Mouse (Mus musculus) midbrain, embryonic 16.5 days (tissue): ENCODE measurements at regions not wholly inside any gene's neighbourhood (a gene's known extent, or its start where the extent isn't known, plus 50 kb on each side); places are given as distances from the start of the nearest gene placed in this dataset.

ENCODE experiments used
- ATAC-seq: fragments of 200-750 bp; cut with Nextera tagmentation; 2 replicates; pipeline ENCODE4 v1.8.0; 2017; ENCODE audit warnings: moderate TSS enrichment
- H3K27ac ChIP-seq: fragments of 300-500 bp; sonication (generic); 2 replicates; pipeline ENCODE4 v1.5.1; 2014; ENCODE audit warnings: mild to moderate bottlenecking, low read length, mixed read lengths
- H3K27me3 ChIP-seq: fragments of 300-500 bp; sonication (generic); 2 replicates; pipeline ENCODE4 v1.6.1; 2014; ENCODE audit warnings: low read depth, low read length, mixed read lengths; ENCODE audit not compliant: control insufficient read depth, insufficient read depth
- H3K36me3 ChIP-seq: fragments of 300-500 bp; sonication (generic); 2 replicates; pipeline ENCODE4 v1.6.1; 2014; ENCODE audit warnings: mild to moderate bottlenecking, low read length, moderate library complexity, mixed read lengths; ENCODE audit not compliant: control insufficient read depth, insufficient read depth
- H3K4me1 ChIP-seq: fragments of 300-500 bp; sonication (generic); 2 replicates; pipeline ENCODE4 v1.6.1; 2014; ENCODE audit warnings: mild to moderate bottlenecking, low read length, mixed read lengths; ENCODE audit not compliant: control insufficient read depth, insufficient read depth
- H3K4me2 ChIP-seq: fragments of 300-500 bp; sonication (generic); 2 replicates; pipeline ENCODE4 v1.6.1; 2014; ENCODE audit warnings: mild to moderate bottlenecking, low read length, mixed read lengths
- H3K4me3 ChIP-seq: fragments of 300-500 bp; sonication (generic); 2 replicates; pipeline ENCODE4 v1.5.1; 2014; ENCODE audit warnings: low read depth, mild to moderate bottlenecking, low read length, moderate library complexity, mixed read lengths
- H3K9ac ChIP-seq: fragments of 300-500 bp; sonication (generic); 2 replicates; pipeline ENCODE4 v1.6.1; 2014; ENCODE audit warnings: low read depth, low read length, mixed read lengths
- H3K9me3 ChIP-seq: fragments of 300-500 bp; sonication (generic); replicated peaks from 2 replicates; pipeline ENCODE4 v1.6.1; 2014; ENCODE audit warnings: mild to moderate bottlenecking, low read length, mixed read lengths; ENCODE audit not compliant: control insufficient read depth, poor library complexity, severe bottlenecking
- WGBS: fragments of 180-500 bp; shearing (Covaris S2); extraction: QIAGEN DNeasy Blood & Tissue Kit; methylation state at CpG from one replicate; pipeline ENCODE4 v1.1.7; 2014; 5-methylcytosine and 5-hydroxymethylcytosine counted together

DNA sequence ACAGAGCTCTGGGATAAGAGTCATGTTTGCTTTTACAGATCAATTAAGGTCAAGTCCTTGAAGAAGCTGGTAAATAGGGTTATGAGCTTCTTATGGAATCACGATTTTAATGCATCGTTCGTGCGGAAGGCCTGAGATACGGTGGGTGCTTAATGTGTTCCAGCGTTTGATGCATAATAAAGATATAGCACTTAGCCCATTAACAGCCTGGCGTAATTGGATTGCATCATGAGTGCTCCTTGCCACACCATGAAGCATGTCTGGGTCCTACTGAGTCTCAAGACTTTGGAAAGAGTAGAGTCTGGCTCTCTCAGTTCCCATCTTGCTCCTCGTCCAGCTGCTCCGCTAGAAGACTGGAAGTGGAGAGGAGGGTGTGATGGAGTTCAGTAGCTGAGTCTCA, 72.6 kb downstream of the Zfp36l1 start:
- WGBS: 83% methylated on average over 9 of the region's 9 CpGs
- H3K4me1 ChIP-seq: no peaks in the 10 kb centered on the region
- no peak for ATAC-seq
- no peak overlapping the region for H3K4me3 ChIP-seq
- H3K4me2 ChIP-seq: no peak overlapping the region
- no peaks in the 10 kb centered on the region for H3K27me3 ChIP-seq
- no peak overlapping the region for H3K9ac ChIP-seq
- H3K9me3 ChIP-seq: no peaks in the 10 kb centered on the region
- H3K36me3 ChIP-seq: no peaks in the 10 kb centered on the region
- H3K27ac ChIP-seq: no peak overlapping the region

DNA sequence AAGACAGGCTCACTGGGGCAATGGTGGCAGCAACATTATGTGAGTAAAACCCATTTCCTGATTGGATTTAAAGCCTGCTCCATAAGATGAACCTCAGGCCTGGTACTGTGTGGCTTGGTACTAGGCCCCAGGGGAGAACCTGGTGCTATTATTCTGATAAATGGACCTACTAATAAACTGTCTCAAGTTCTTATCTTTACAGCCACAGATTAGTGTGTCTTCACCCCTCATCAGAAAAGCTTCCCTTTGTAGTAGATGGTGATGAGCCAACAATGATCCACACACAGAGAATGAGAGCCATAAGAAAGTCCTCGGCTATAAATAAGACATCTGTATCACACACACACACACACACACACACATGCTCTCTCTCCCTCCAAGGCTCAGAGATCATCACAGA, 73.7 kb downstream of the Zfp36l1 start:
- Histone ChIP-seq H3K9ac (no peak overlapping the region), H3K36me3 (no peaks in the 10 kb centered on the region), H3K27me3 (no peaks in the 10 kb centered on the region), H3K4me1 (no peaks in the 10 kb centered on the region), H3K4me3 (no peak overlapping the region), H3K4me2 (no peak overlapping the region), H3K27ac (no peak overlapping the region), H3K9me3 (no peaks in the 10 kb centered on the region)
- ATAC-seq: no peak
- WGBS: 63% methylated on average over 1 of the region's 1 CpGs

DNA sequence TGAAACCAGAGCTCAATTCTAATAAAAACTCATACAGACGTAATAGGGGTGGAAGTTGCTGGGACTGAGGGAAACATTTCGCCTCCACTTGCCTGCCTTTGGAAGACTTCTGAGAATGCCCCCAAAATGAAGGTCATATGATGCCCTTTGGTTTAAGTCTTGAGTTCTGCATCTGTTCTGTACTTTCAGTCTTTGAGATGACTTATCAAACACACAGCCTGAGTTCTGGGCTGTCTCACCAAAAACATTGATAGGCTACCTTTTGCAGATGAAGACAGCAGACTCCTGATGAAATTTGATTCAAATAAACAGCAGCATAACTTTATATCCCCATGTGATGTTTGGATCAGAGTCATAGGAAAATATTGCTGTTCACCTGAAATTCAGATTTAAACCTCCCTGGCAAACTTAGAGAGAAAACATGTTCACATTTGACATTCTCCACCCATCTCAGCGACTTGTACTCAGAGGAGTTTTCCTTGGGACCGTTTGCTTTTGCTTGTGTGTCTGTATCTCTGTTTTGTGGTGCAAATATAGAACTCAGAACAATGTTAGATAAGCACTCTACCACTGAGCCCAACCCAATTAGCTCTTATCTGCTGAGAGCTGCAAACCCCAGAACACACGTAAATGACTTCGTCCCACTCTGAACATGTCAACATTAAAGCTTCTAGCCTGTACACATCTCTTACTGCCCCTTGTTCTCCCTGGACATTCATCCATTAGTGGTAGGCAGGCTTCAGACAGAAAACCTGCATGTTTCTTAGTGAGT, 77.1 kb downstream of the Zfp36l1 start:
- 86% methylated on average over 6 of the region's 6 CpGs for WGBS

DNA sequence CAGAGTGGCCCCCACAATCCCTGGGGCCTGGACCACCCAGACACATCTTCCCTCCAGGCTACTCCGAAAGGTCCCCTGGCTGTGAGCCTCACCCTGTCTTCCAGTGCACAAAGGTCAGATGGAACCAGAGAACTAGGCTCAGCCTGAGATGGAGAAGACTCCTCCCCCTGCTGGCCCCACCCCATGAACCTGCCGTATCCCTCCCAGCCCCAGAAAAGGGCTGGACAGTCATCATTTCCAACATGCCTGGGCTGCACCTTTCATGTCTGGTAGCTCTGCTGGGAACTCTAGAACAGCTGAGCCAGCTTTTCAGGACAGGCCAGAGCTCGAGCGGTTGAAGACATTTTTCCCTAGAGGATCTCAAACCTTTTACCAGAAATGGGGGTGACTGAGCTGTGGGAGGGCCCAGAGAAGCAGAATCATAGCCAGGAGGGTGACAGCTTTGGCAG, 77.8 kb downstream of the Zfp36l1 start:
- no peak for ATAC-seq
- H3K4me2 ChIP-seq: no peak overlapping the region
- no peaks in the 10 kb centered on the region for H3K4me1 ChIP-seq
- no peak overlapping the region for H3K9ac ChIP-seq
- no peaks in the 10 kb centered on the region for H3K36me3 ChIP-seq
- WGBS: 62% methylated on average over 4 of the region's 4 CpGs
- no peaks in the 10 kb centered on the region for H3K27me3 ChIP-seq
- no peaks in the 10 kb centered on the region for H3K9me3 ChIP-seq
- H3K4me3 ChIP-seq: no peak overlapping the region
- no peak overlapping the region for H3K27ac ChIP-seq

More for the DNA sequence above, 77.1 kb downstream of the Zfp36l1 start:
- no peaks in the 10 kb centered on the region for H3K9me3 ChIP-seq
- H3K9ac ChIP-seq: no peak overlapping the region
- H3K4me2 ChIP-seq: no peak overlapping the region
- H3K4me3 ChIP-seq: no peak overlapping the region
- H3K36me3 ChIP-seq: no peaks in the 10 kb centered on the region
- no peaks in the 10 kb centered on the region for H3K27me3 ChIP-seq
- ATAC-seq: no peak
- no peak overlapping the region for H3K27ac ChIP-seq
- no peaks in the 10 kb centered on the region for H3K4me1 ChIP-seq

DNA sequence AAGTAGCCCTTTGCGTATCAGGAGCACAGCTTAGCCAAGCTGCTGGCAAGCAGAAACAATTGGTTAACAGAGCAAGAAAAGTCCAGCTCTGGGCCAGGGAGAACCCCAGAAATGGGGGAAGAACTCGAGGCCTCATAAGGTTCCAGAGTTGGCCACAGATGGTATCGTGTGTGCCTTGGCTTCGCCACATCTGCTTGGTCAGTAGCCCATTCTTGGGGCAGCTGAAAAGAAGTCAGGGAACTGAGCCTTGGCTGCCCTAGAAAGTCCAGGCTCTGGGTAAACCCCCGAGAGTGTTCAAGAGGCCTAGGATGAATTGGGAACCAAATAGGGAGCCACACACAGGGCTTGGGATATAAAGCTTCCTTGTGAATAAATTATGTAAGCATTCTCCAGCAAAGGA, 78.7 kb downstream of the Zfp36l1 start:
- no peaks in the 10 kb centered on the region for H3K4me1 ChIP-seq
- no peak overlapping the region for H3K4me3 ChIP-seq
- H3K27me3 ChIP-seq: no peaks in the 10 kb centered on the region
- ATAC-seq: no peak
- no peaks in the 10 kb centered on the region for H3K36me3 ChIP-seq
- H3K9me3 ChIP-seq: no peaks in the 10 kb centered on the region
- 93% methylated on average over 5 of the region's 5 CpGs for WGBS
- H3K9ac ChIP-seq: no peak overlapping the region
- H3K4me2 ChIP-seq: no peak overlapping the region
- H3K27ac ChIP-seq: no peak overlapping the region

DNA sequence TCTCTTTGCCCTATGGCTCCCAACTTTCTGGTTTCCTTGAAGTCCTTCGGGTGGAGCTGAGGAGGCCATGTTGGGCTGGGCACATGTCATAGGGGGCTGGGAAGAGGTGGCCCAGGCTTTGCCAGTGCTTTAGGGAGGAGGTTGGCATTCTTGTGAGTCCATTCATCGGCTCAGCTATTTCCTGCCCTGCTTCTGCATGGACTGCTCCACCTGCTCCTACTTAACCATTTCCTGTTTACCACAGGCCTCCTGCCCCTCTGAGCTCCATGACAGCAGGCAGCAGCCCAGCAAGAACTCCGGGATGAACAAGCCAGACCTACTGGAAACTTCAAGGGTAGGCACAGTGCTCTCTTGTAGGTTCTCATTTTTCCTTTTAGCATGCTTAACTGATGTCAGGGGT, 80.3 kb downstream of the Zfp36l1 start:
- H3K27ac ChIP-seq: no peak overlapping the region
- ATAC-seq: no peak
- no peaks in the 10 kb centered on the region for H3K36me3 ChIP-seq
- no peak overlapping the region for H3K4me3 ChIP-seq
- 83% methylated on average over 3 of the region's 3 CpGs for WGBS
- H3K9ac ChIP-seq: no peak overlapping the region
- H3K27me3 ChIP-seq: no peaks in the 10 kb centered on the region
- H3K4me1 ChIP-seq: no peaks in the 10 kb centered on the region
- H3K4me2 ChIP-seq: no peak overlapping the region
- no peaks in the 10 kb centered on the region for H3K9me3 ChIP-seq

DNA sequence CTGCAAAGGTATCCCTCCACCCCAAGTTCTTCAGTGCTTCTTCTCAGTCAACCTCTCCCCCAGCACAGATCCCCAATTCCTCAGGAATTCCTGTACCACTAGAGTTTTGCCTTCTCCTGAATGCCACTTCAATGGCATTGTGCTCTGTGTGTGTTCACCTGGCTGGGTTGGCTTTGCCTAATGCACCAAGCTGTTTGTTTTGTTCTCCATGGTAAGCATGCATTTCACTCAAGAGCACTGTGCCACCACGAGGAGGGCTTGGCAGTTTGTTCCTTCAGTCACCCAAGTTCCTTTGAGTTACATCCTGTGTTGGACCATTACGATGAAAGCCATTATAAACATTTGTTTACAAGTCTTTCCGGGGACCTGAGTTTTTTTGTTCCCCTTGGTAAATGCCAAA, 84.5 kb downstream of the Zfp36l1 start:
- H3K27ac ChIP-seq: no peak overlapping the region
- H3K9ac ChIP-seq: no peak overlapping the region
- no peaks in the 10 kb centered on the region for H3K27me3 ChIP-seq
- 82% methylated on average over 3 of the region's 3 CpGs for WGBS
- H3K9me3 ChIP-seq: no peaks in the 10 kb centered on the region
- H3K4me3 ChIP-seq: no peak overlapping the region
- ATAC-seq: no peak
- no peaks in the 10 kb centered on the region for H3K4me1 ChIP-seq
- H3K4me2 ChIP-seq: no peak overlapping the region
- no peaks in the 10 kb centered on the region for H3K36me3 ChIP-seq

DNA sequence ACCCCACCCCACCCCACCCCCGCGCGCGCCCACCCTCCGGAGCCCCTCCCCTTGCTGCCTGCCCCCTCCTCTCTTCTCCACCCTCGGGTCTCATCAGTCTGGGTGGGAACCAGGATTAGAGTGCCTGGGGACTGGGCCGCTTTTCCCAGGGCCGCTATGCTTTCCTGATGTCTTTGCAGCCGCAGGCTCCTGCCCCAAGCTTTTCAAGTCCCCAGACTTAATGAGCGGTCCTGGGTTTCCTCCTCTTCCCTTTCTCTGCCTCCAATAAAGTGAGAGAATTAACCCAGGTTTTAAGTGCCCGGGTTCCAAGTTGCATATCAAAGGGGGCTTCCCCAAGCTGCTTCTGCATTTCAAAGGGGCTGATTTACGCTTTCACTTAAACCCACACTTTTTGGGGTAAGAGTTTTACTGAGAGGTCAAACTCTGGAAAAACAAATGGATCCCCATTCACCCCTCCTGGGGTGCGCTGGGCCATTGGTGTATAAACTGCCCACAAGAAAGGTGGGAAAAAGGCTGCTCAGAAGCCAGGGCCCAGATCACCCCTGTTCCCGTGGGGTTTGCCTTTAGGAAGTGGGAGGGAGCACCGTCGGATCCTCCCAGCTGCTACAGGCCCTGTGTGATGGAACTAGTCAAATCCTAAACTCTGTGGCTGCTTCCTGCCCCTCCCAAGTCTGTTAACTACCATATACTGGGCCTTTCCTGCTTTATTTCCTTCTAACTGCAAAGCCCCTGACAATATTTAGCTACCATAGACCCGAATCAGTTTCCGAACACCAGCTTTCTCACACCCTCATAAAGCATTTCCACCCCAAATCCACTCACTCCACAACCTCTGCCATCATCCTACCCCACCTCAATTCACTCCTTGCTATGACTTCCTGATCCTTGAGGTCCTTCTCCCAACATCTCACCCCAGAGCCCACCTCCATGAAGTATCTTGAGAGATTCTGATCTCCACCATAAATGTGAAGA, 89.4 kb downstream of the Zfp36l1 start:
- H3K27ac ChIP-seq: peak overlapping the region; percentile 58
- no peaks in the 10 kb centered on the region for H3K27me3 ChIP-seq
- 0 out of 2 replicates have a peak overlapping the region, but pooled peaks have one; percentile 6 for H3K4me2 ChIP-seq
- 12% methylated on average over 18 of the region's 18 CpGs for WGBS
- H3K9ac ChIP-seq: no peak overlapping the region
- ATAC-seq: peak; percentile 83
- no peak overlapping the region for H3K4me3 ChIP-seq
- no peaks in the 10 kb centered on the region for H3K9me3 ChIP-seq
- no peaks in the 10 kb centered on the region for H3K36me3 ChIP-seq
- peaks cover 21% of the 10 kb centered on the region for H3K4me1 ChIP-seq
